Mouse (Mus musculus): ENCODE data around the gene Glrx2. TPM values are rescaled to one million over a fixed set of nuclear protein-coding genes. Genes with fewer than 3 reads are reported as not detected.

The Glrx2 gene
- polyA plus RNA-seq, 1 experiment from 2014 or later: 82.5 TPM

Other genes with a start within 250 kb of the Glrx2 start
- 0.12 and 0.18 TPM in 2 replicates for gene B3galt2, start 75.7 kb upstream of the Glrx2 start, polyA plus RNA-seq (2016; fragmentation: Nextera tagmentation; extraction: Ambion mirVana)
- gene Cdc73, start 13.4 kb upstream of the Glrx2 start, polyA plus RNA-seq (2016; fragmentation: Nextera tagmentation; extraction: Ambion mirVana): 26.5 and 28.4 TPM in 2 replicates
- 4.1 and 4.6 TPM in 2 replicates for gene Trove2, start 60.7 kb downstream of the Glrx2 start, polyA plus RNA-seq (2016; fragmentation: Nextera tagmentation; extraction: Ambion mirVana)
- 117 and 128 TPM in 2 replicates for gene Uchl5, start 60.9 kb downstream of the Glrx2 start, polyA plus RNA-seq (2016; fragmentation: Nextera tagmentation; extraction: Ambion mirVana)